Mouse (Mus musculus) liver, embryonic 14.5 days (tissue): ENCODE measurements around the gene Atxn1.

Source experiments
- CTCF ChIP-seq: IDR thresholded peaks from 2 replicates; pipeline ENCODE4 v1.5.1; 2016; ENCODE audit warnings: antibody characterized with exemption, low read depth, control low read depth
- EP300 ChIP-seq: IDR thresholded peaks from 2 replicates; pipeline ENCODE4 v1.6.1; 2016; ENCODE audit warnings: antibody characterized with exemption, low read depth

GRCm38 (mm10) chr13:45734531-45734930, 230.3 kb downstream of the Atxn1 start:
- TF ChIP-seq EP300 = no peak
- no peak for TF ChIP-seq CTCF
